Mouse (Mus musculus) liver, embryonic 13.5 days (tissue): ENCODE results near the gene Ccsap. TPM values are rescaled to one million over a fixed set of nuclear protein-coding genes. Genes with fewer than 3 reads are reported as not detected.
A peak's percentile ranks its signal among the peaks of the same experiment; 100 is the strongest.

Experiments
- ATAC-seq: fragments of 200-750 bp; cut with Nextera tagmentation; 2 replicates; pipeline ENCODE4 v1.8.0; 2017; ENCODE audit warnings: low read depth, mild to moderate bottlenecking, moderate number of reproducible peaks, moderate library complexity
- DNase-seq: peaks from one replicate; pipeline ENCODE4 v3.0.0; 2022
- H3K27ac ChIP-seq: fragments of 300-500 bp; sonication (generic); 2 replicates; pipeline ENCODE4 v1.5.1; 2015; ENCODE audit warnings: moderate library complexity, mild to moderate bottlenecking, inconsistent platforms
- H3K27me3 ChIP-seq: fragments of 300-500 bp; sonication (generic); 2 replicates; pipeline ENCODE4 v1.6.1; 2015; ENCODE audit warnings: mild to moderate bottlenecking, inconsistent platforms
- H3K36me3 ChIP-seq: fragments of 300-500 bp; sonication (generic); 2 replicates; pipeline ENCODE4 v1.6.1; 2015; ENCODE audit warnings: mild to moderate bottlenecking, inconsistent platforms
- H3K4me1 ChIP-seq: fragments of 300-500 bp; sonication (generic); replicated peaks from 2 replicates; pipeline ENCODE4 v1.6.1; 2015; ENCODE audit warnings: inconsistent platforms
- H3K4me2 ChIP-seq: fragments of 300-500 bp; sonication (generic); 2 replicates; pipeline ENCODE4 v1.6.1; 2015; ENCODE audit warnings: inconsistent platforms, mild to moderate bottlenecking, moderate library complexity
- H3K4me3 ChIP-seq: fragments of 300-500 bp; sonication (generic); replicated peaks from 2 replicates; pipeline ENCODE4 v1.5.1; 2015; ENCODE audit warnings: mild to moderate bottlenecking, inconsistent platforms
- H3K9ac ChIP-seq: fragments of 300-500 bp; sonication (generic); 2 replicates; pipeline ENCODE4 v1.6.1; 2015; ENCODE audit warnings: mild to moderate bottlenecking, inconsistent platforms
- H3K9me3 ChIP-seq: fragments of 300-500 bp; sonication (generic); replicated peaks from 2 replicates; pipeline ENCODE4 v1.6.1; 2016; ENCODE audit warnings: inconsistent platforms
- WGBS: fragments of 180-500 bp; shearing (Covaris S2); methylation state at CpG from one replicate; pipeline ENCODE4 v1.1.7; 2015; ENCODE audit not compliant: insufficient replicate concordance; 5-methylcytosine and 5-hydroxymethylcytosine counted together
- polyA plus RNA-seq: library from polyadenylated mRNA; unstranded; fragments of >200 nt; fragmentation: Nextera tagmentation; extraction: Ambion mirVana; gene quantifications from 2 replicates; pipeline ENCODE4 v1.2.1, GENCODE M21; 2015

Ccsap gene
- polyA plus RNA-seq, 1 experiment from 2014 or later, result 2.3 TPM

- Histone ChIP-seq H3K27ac (peak overlapping the region; percentile 73), H3K27me3 (no peaks in the 10 kb centered on the region), H3K9ac (peak overlapping the region; percentile 89), H3K4me2 (peak overlapping the region; percentile 95), H3K4me3 (peak overlapping the region; percentile 81), H3K9me3 (no peaks in the 10 kb centered on the region), H3K4me1 (peaks cover 49% of the 10 kb centered on the region), H3K36me3 (peaks cover 9% of the 10 kb centered on the region)
- peak; percentile 2; the same call in 1 of the 2 replicates for ATAC-seq
- WGBS, result 23% methylated on average over 15 of the region's 15 CpGs
- no peak for DNase-seq
These were observed 54.7 kb downstream of the Ccsap start for GRCm38 (mm10) chr8:123805209-123805717.

GRCm38 (mm10) chr8:123804586-123804985 lies 55.4 kb downstream of the Ccsap start:
- H3K4me3 ChIP-seq, result no peak overlapping the region

GRCm38 (mm10) chr8:123803639-123804038 lies 56.4 kb downstream of the Ccsap start:
- Histone ChIP-seq H3K9ac (no peak overlapping the region), H3K4me1 (peaks cover 54% of the 10 kb centered on the region)
- ATAC-seq, result no peak

More at GRCm38 (mm10) chr8:123804586-123804985, 55.4 kb downstream of the Ccsap start:
- H3K9ac ChIP-seq, result no peak overlapping the region
- WGBS, result 68% methylated on average over 7 of the region's 7 CpGs
- H3K4me2 ChIP-seq, result no peak overlapping the region
- peaks cover 3% of the 10 kb centered on the region for H3K36me3 ChIP-seq
- H3K27ac ChIP-seq, result no peak overlapping the region
- peaks cover 49% of the 10 kb centered on the region for H3K4me1 ChIP-seq
- no peaks in the 10 kb centered on the region for H3K9me3 ChIP-seq
- DNase-seq (no peak), ATAC-seq (no peak)
- no peaks in the 10 kb centered on the region for H3K27me3 ChIP-seq

GRCm38 (mm10) chr8:123801538-123801937 lies 58.5 kb downstream of the Ccsap start:
- H3K4me3 ChIP-seq, result no peak overlapping the region
- H3K9me3 ChIP-seq, result no peaks in the 10 kb centered on the region
- H3K27ac ChIP-seq, result no peak overlapping the region
- H3K4me1 ChIP-seq, result peaks cover 55% of the 10 kb centered on the region
- no peaks in the 10 kb centered on the region for H3K27me3 ChIP-seq
- no peaks in the 10 kb centered on the region for H3K36me3 ChIP-seq
- H3K9ac ChIP-seq, result no peak overlapping the region
- DNase-seq (no peak), ATAC-seq (no peak)
- 77% methylated on average over 2 of the region's 2 CpGs for WGBS
- no peak overlapping the region for H3K4me2 ChIP-seq

More at GRCm38 (mm10) chr8:123803639-123804038, 56.4 kb downstream of the Ccsap start:
- Histone ChIP-seq H3K27me3 (no peaks in the 10 kb centered on the region), H3K9me3 (no peaks in the 10 kb centered on the region), H3K36me3 (no peaks in the 10 kb centered on the region), H3K27ac (no peak overlapping the region), H3K4me2 (no peak overlapping the region), H3K4me3 (no peak overlapping the region)
- no peak for DNase-seq
- 68% methylated on average over 1 of the region's 1 CpGs for WGBS

GRCm38 (mm10) chr8:123800867-123801266 lies 59.1 kb downstream of the Ccsap start:
- H3K27ac ChIP-seq, result no peak overlapping the region
- no peaks in the 10 kb centered on the region for H3K9me3 ChIP-seq
- no peak overlapping the region for H3K4me3 ChIP-seq
- ATAC-seq, result no peak
- peaks cover 54% of the 10 kb centered on the region for H3K4me1 ChIP-seq
- no peaks in the 10 kb centered on the region for H3K27me3 ChIP-seq
- DNase-seq, result no peak
- H3K4me2 ChIP-seq, result no peak overlapping the region
- H3K9ac ChIP-seq, result no peak overlapping the region
- H3K36me3 ChIP-seq, result no peaks in the 10 kb centered on the region
- 89% methylated on average over 7 of the region's 7 CpGs for WGBS

GRCm38 (mm10) chr8:123799885-123800284 lies 60.1 kb downstream of the Ccsap start:
- Histone ChIP-seq H3K27me3 (no peaks in the 10 kb centered on the region), H3K27ac (peak overlapping the region; percentile 25), H3K9ac (no peak overlapping the region), H3K4me3 (no peak overlapping the region), H3K9me3 (no peaks in the 10 kb centered on the region), H3K4me1 (peaks cover 45% of the 10 kb centered on the region), H3K4me2 (no peak overlapping the region), H3K36me3 (no peaks in the 10 kb centered on the region)
- 37% methylated on average over 3 of the region's 3 CpGs for WGBS
- DNase-seq, result no peak
- no peak for ATAC-seq

GRCm38 (mm10) chr8:123799434-123799833 lies 60.6 kb downstream of the Ccsap start:
- no peak overlapping the region for H3K9ac ChIP-seq
- H3K27me3 ChIP-seq, result no peaks in the 10 kb centered on the region
- no peaks in the 10 kb centered on the region for H3K9me3 ChIP-seq
- peak overlapping the region; percentile 81 for H3K27ac ChIP-seq
- peaks cover 44% of the 10 kb centered on the region for H3K4me1 ChIP-seq
- no peaks in the 10 kb centered on the region for H3K36me3 ChIP-seq
- DNase-seq, result no peak
- no peak overlapping the region for H3K4me3 ChIP-seq
- 75% methylated on average over 6 of the region's 6 CpGs for WGBS
- ATAC-seq, result no peak
- H3K4me2 ChIP-seq, result no peak overlapping the region

- H3K36me3 ChIP-seq, result no peaks in the 10 kb centered on the region
- H3K9me3 ChIP-seq, result no peaks in the 10 kb centered on the region
- H3K4me3 ChIP-seq, result peak overlapping the region; percentile 3; the same call in 1 of the 2 replicates
- peak; percentile 69 for DNase-seq
- H3K27ac ChIP-seq, result peak overlapping the region; percentile 81
- ATAC-seq, result peak; percentile 92
- peak overlapping the region; percentile 22 for H3K9ac ChIP-seq
- H3K4me1 ChIP-seq, result peaks cover 44% of the 10 kb centered on the region
- no peaks in the 10 kb centered on the region for H3K27me3 ChIP-seq
- H3K4me2 ChIP-seq, result peak overlapping the region; percentile 42
- 20% methylated on average over 15 of the region's 15 CpGs for WGBS
These were observed 62.1 kb downstream of the Ccsap start for GRCm38 (mm10) chr8:123797928-123798327.

GRCm38 (mm10) chr8:123796758-123797157 lies 63.3 kb downstream of the Ccsap start:
- Histone ChIP-seq H3K27ac (peak overlapping the region; percentile 72), H3K9ac (no peak overlapping the region), H3K4me3 (no peak overlapping the region), H3K27me3 (no peaks in the 10 kb centered on the region), H3K4me1 (peaks cover 48% of the 10 kb centered on the region), H3K36me3 (no peaks in the 10 kb centered on the region), H3K4me2 (no peak overlapping the region), H3K9me3 (no peaks in the 10 kb centered on the region)
- DNase-seq, result no peak
- WGBS, result 30% methylated on average over 4 of the region's 4 CpGs
- no peak for ATAC-seq

GRCm38 (mm10) chr8:123794766-123795165 lies 65.2 kb downstream of the Ccsap start:
- ATAC-seq (no peak), DNase-seq (no peak)
- no peak overlapping the region for H3K4me2 ChIP-seq
- H3K4me1 ChIP-seq, result peaks cover 40% of the 10 kb centered on the region
- H3K9ac ChIP-seq, result no peak overlapping the region
- no peaks in the 10 kb centered on the region for H3K9me3 ChIP-seq
- H3K27me3 ChIP-seq, result no peaks in the 10 kb centered on the region
- no peak overlapping the region for H3K27ac ChIP-seq
- no peak overlapping the region for H3K4me3 ChIP-seq
- 81% methylated on average over 4 of the region's 4 CpGs for WGBS
- no peaks in the 10 kb centered on the region for H3K36me3 ChIP-seq

GRCm38 (mm10) chr8:123793900-123794299 lies 66.1 kb downstream of the Ccsap start:
- Histone ChIP-seq H3K4me3 (no peak overlapping the region), H3K27ac (no peak overlapping the region), H3K4me2 (no peak overlapping the region), H3K9ac (no peak overlapping the region), H3K4me1 (peaks cover 33% of the 10 kb centered on the region), H3K9me3 (no peaks in the 10 kb centered on the region), H3K36me3 (no peaks in the 10 kb centered on the region), H3K27me3 (no peaks in the 10 kb centered on the region)
- WGBS, result 47% methylated on average over 10 of the region's 10 CpGs
- no peak for ATAC-seq
- no peak for DNase-seq

- Histone ChIP-seq H3K9me3 (no peaks in the 10 kb centered on the region), H3K27me3 (no peaks in the 10 kb centered on the region), H3K4me2 (no peak overlapping the region), H3K9ac (no peak overlapping the region), H3K27ac (no peak overlapping the region), H3K36me3 (no peaks in the 10 kb centered on the region), H3K4me1 (peaks cover 20% of the 10 kb centered on the region), H3K4me3 (no peak overlapping the region)
- DNase-seq (no peak), ATAC-seq (no peak)
- 74% methylated on average over 7 of the region's 7 CpGs for WGBS
These were observed 68.2 kb downstream of the Ccsap start for GRCm38 (mm10) chr8:123791845-123792225.
